Mouse (Mus musculus) liver, embryonic 14.5 days (tissue): ENCODE measurements around the gene Fcgrt.

Source experiments
- CTCF ChIP-seq: IDR thresholded peaks from 2 replicates; pipeline ENCODE4 v1.5.1; 2016; ENCODE audit warnings: antibody characterized with exemption, low read depth, control low read depth
- EP300 ChIP-seq: IDR thresholded peaks from 2 replicates; pipeline ENCODE4 v1.6.1; 2016; ENCODE audit warnings: antibody characterized with exemption, low read depth

- TF ChIP-seq EP300, result no peak
- 0 out of 2 replicates have a peak, but pooled peaks have one; percentile 8 for TF ChIP-seq CTCF
Observed at GRCm38 (mm10) chr7:45048001-45048890, 55.4 kb downstream of the Fcgrt start.
